Mouse (Mus musculus): Measurements from ENCODE around the gene Zfp446.

GRCm38 (mm10) chr7:12954896-12955295 lies 22.8 kb upstream of the Zfp446 start:
- TF ChIP-seq CTCF (IDR thresholded peaks at IDR 0.05; ENCODE audit: low read depth, low read length), result no peak
- no peak for TF ChIP-seq POLR2A (IDR thresholded peaks at IDR 0.05; ENCODE audit: borderline replicate concordance, low read depth, low read length)
